Mouse (Mus musculus): ENCODE data around the gene Vmn1r165.
"Not testable (repeated sequence)": the region's sequence is repeated elsewhere in the genome, so short reads cannot be mapped to it uniquely, and the experiment has no call there.

The Vmn1r165 gene

GRCm38 (mm10) chr7:23217032-23217431, at the start of gene Vmn1r165:
TSS of gene Vmn1r165 (plus strand) at chr7:23217332.
- not testable (repeated sequence) for DNase-seq

GRCm38 (mm10) chr7:23251582-23251981, 34.5 kb downstream of the Vmn1r165 start, which contains the start of gene Vmn1r166:
TSS of gene Vmn1r166 (minus strand) at chr7:23251682.
- DNase-seq = not testable (repeated sequence)

Data from cerebellum, adult 8-10 months (tissue).